Mouse (Mus musculus) neural tube, postnatal 0 days (tissue): ENCODE data around the gene Nlrp4e. TPM values are rescaled to one million over a fixed set of nuclear protein-coding genes. Genes with fewer than 3 reads are reported as not detected.

Experiments
- microRNA-seq: library from miRNA; unstranded; fragments of <30 nt; microRNA quantifications from one replicate; pipeline ENCODE4, GENCODE M21; 2016
- polyA plus RNA-seq: library from polyadenylated mRNA; unstranded; fragments of >200 nt; fragmentation: Nextera tagmentation; extraction: Ambion mirVana; gene quantifications from 2 replicates; pipeline ENCODE4 v1.2.1, GENCODE M21; 2015

The Nlrp4e gene
- not detected in 2 replicates for polyA plus RNA-seq

GRCm38 (mm10) chr7:23300892-23301291, at the start of gene Nlrp4e:
TSS of gene Nlrp4e (plus strand) at chr7:23301192.

DNA sequence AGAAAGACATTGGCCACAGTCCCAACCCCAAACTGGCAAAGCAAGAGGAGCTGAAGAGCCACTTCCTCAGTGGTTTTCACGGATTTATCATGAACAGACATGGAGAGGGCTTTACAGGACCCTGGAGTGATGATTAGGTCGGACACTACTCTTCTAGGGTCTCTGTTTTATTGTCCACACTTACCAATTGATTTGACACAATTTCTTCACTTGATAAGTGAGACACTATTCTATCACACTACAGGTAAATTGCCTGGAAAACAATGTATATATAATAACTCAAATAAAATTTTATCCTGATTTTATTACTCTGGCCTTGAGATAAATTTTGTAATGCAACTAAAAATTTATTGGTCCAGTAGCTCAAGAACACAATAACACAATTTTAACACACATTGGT, 49.4 kb upstream of the Nlrp4e start, which contains the start of gene Vmn1r166:
Gene Vmn1r166, minus strand, starts transcription at position 101 of the 400 bp plus-strand sequence.

GRCm38 (mm10) chr7:23278800-23279199, 22.2 kb upstream of the Nlrp4e start, which contains the start of gene Gm6902:
TSS of gene Gm6902 (minus strand) at chr7:23278900.

GRCm38 (mm10) chr7:23385589-23385988, 84.6 kb downstream of the Nlrp4e start, which contains the start of gene Nlrp5:
TSS of gene Nlrp5 (plus strand) at chr7:23385889.

Small RNA genes lying within 50 kb of the gene (microRNA-seq; reads per million reads assigned to microRNA genes)
- gene Gm25196: not detected

Other genes with a start within 250 kb of the Nlrp4e start
- not detected in 2 replicates for gene Vmn1r163, start 245.7 kb upstream of the Nlrp4e start, polyA plus RNA-seq
- gene Gm8720, start 233.7 kb upstream of the Nlrp4e start, polyA plus RNA-seq: not detected in 2 replicates
- gene Gm10662, start 156.7 kb upstream of the Nlrp4e start, polyA plus RNA-seq: not detected in 2 replicates
- gene Vmn1r165, start 83.9 kb upstream of the Nlrp4e start, polyA plus RNA-seq: not detected in 2 replicates
- gene Vmn1r166, start 49.5 kb upstream of the Nlrp4e start, polyA plus RNA-seq: not detected in 2 replicates
- gene Gm6902, start 22.3 kb upstream of the Nlrp4e start, polyA plus RNA-seq: not detected in 2 replicates
- gene Nlrp5, start 84.7 kb downstream of the Nlrp4e start, polyA plus RNA-seq: not detected in 2 replicates
- not detected in 2 replicates for gene Vmn1r167, start 206.0 kb downstream of the Nlrp4e start, polyA plus RNA-seq
- gene Vmn1r168, start 238.5 kb downstream of the Nlrp4e start, polyA plus RNA-seq: not detected in 2 replicates